Mouse (Mus musculus) testis, adult 2 months (tissue): ENCODE measurements around the gene Ttc37.

ENCODE experiments used
- CTCF ChIP-seq: fragments of 200-500 bp; IDR thresholded peaks from 2 replicates; pipeline ENCODE4 v1.5.1; 2012; ENCODE audit warnings: low read depth, mild to moderate bottlenecking, inconsistent platforms, low read length, moderate library complexity; ENCODE audit not compliant: control insufficient read depth, insufficient read depth, insufficient replicate concordance
- POLR2A ChIP-seq: fragments of 200-500 bp; IDR thresholded peaks from 2 replicates; pipeline ENCODE4 v1.6.1; 2012; ENCODE audit warnings: low read depth, mild to moderate bottlenecking, inconsistent platforms, low read length, moderate library complexity; ENCODE audit not compliant: control insufficient read depth

DNA sequence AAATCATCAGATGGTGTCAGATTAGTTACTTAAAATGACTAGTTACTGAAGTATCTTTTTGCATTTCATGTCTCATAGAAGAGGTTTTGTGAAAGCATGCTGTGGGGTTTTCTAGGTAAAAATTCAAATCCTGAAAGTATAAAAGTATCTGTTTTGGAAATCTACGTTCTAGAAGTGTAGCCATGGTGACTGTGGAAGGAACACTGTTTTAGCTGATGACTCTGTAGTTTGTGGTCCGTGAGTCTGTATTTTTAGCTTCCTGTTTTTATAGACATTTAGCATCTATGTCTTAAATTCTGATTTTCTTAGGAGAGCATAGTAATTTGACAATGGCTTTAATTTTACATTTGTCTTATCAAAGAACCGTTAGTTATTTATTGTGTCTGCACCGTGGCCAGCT lies 30.3 kb downstream of the Ttc37 start:
- TF ChIP-seq CTCF = no peak
- no peak for TF ChIP-seq POLR2A
